Mouse (Mus musculus): ENCODE measurements around the gene Arhgap22. TPM values are rescaled to one million over a fixed set of nuclear protein-coding genes. Genes with fewer than 3 reads are reported as not detected.
A peak's percentile ranks its signal among the peaks of the same experiment; 100 is the strongest.

The Arhgap22 gene
- total and polyA plus RNA-seq, 3 experiments, result 0.11 TPM; not detected in 2

DNA sequence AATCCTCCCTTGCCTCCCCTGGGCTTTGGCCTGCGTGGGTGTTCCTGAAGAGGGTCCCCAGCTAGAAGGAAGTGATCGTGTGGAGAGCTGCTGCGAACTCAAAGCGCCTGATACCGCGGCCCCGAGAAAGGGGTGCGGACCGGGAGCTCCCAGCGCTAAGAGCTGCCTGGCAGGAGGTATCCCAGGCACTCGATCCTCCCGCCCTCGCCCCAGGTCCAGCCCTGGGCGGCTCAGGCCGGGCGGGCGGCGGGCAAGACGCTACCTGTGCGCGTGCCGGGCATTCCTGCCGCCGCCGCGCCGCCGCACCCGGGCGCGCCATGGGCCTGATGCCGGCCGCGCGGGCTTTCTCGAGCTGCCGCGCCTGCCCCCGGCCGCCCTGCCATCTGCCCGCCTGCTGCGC, 137.2 kb downstream of the Arhgap22 start:
- no peak for TF ChIP-seq JUND (IDR thresholded peaks at IDR 0.05; ENCODE audit: low read depth, low read length)
- no peak for TF ChIP-seq GABPA (IDR thresholded peaks at IDR 0.05; ENCODE audit: low read depth, low read length)
- TF ChIP-seq POLR2AphosphoS5 (IDR thresholded peaks at IDR 0.05; ENCODE audit: borderline replicate concordance, low read depth, low read length), result no peak
- no peak for TF ChIP-seq SIN3A (IDR thresholded peaks at IDR 0.05; ENCODE audit: low read length)
- no peak for TF ChIP-seq CTCF (IDR thresholded peaks at IDR 0.05 in 2 of 3, conservative IDR thresholded peaks at IDR 0.05 in 1 of 3; ENCODE audit: control insufficient read depth in 1 of 3, insufficient read depth in 1 of 3, low read depth in 2 of 3, low read length in 3 of 3, poor library complexity in 1 of 3, severe bottlenecking in 1 of 3)
- TF ChIP-seq ZC3H11A (IDR thresholded peaks at IDR 0.05; ENCODE audit: low read depth, low read length), result no peak
- TF ChIP-seq ZMIZ1 (IDR thresholded peaks at IDR 0.05; ENCODE audit: low read depth, low read length), result no peak
- no peak for TF ChIP-seq POLR2A (IDR thresholded peaks at IDR 0.05; ENCODE audit: control insufficient read depth in 1 of 2, insufficient read depth in 1 of 2, low read depth in 1 of 2, low read length in 2 of 2, poor library complexity in 1 of 2)
- no peak for TF ChIP-seq NRF1 (IDR thresholded peaks at IDR 0.05; ENCODE audit: insufficient read depth, low read depth, low read length, poor library complexity, severe bottlenecking)
- TF ChIP-seq BHLHE40 (IDR thresholded peaks at IDR 0.05; ENCODE audit: borderline replicate concordance, low read depth, low read length), result no peak
- no peaks in the 10 kb centered on the region for H3K79me2 ChIP-seq (ENCODE audit: control insufficient read depth, insufficient read depth, low read length, poor library complexity)
- no peaks in the 10 kb centered on the region for H3K27me3 ChIP-seq (ENCODE audit: control insufficient read depth in 1 of 2, insufficient read depth in 2 of 2, low read length in 2 of 2)
- no peak overlapping the region for H3K4me3 ChIP-seq (ENCODE audit: control insufficient read depth in 1 of 2, insufficient read depth in 1 of 2, low read depth in 2 of 2, low read length in 2 of 2)
- no peaks in the 10 kb centered on the region for H3K4me1 ChIP-seq (ENCODE audit: control insufficient read depth in 1 of 2, insufficient read depth in 2 of 2, low read length in 2 of 2)
- no peak overlapping the region for H3K27ac ChIP-seq (ENCODE audit: control insufficient read depth, low read depth, low read length)
- H3K36me3 ChIP-seq (ENCODE audit: control insufficient read depth in 1 of 2, insufficient read depth in 2 of 2, low read length in 2 of 2), result no peaks in the 10 kb centered on the region
- H3K9ac ChIP-seq (ENCODE audit: control insufficient read depth, low read depth, low read length, poor library complexity, severe bottlenecking), result no peak overlapping the region
- H3K9me3 ChIP-seq (replicated peaks; ENCODE audit: insufficient read depth, low read length), result no peaks in the 10 kb centered on the region
- no peak for DNase-seq (ENCODE audit: low read depth, low spot score)

DNA sequence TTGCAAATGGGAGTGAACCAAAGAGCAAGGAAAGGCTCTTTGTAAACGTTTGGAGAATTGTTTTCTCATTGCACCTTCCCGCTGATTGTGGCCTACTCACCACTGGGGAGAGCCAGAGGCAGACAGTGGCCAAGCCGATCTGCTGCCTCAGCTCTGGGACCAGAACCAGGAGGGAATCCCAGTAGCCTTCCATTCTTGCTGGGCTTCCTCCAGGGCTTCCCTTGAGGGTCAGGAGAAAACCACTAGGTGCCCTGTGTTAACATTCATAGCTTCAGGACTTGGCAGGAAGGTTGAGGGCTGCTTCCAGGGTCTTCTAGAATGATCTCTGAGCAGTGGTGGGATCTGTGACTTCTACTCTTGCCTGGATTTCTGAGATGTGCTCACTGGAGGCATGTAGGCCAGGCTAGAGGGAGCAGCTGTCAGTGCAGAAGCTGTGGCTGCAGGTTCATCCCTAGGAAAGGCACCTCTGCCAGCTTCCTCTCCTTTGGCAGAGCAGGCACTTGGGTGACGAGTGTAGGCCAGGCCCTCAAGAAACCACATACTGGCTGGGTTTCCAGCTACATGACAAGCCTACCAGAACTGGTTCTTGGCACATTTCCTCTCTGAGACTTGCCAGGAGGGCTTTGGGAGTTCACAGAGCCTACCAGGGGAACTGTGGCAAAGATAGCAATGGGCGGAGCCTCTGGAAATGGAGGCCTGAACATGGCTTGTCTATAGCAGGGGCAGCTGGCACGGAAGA, 138.3 kb downstream of the Arhgap22 start:
- H3K9me3 ChIP-seq (replicated peaks; ENCODE audit: insufficient read depth, low read length), result no peaks in the 10 kb centered on the region
- no peak overlapping the region for H3K27ac ChIP-seq (ENCODE audit: control insufficient read depth, low read depth, low read length)
- H3K9ac ChIP-seq (ENCODE audit: control insufficient read depth, low read depth, low read length, poor library complexity, severe bottlenecking), result no peak overlapping the region
- TF ChIP-seq USF1 (IDR thresholded peaks at IDR 0.05; ENCODE audit: low read depth, low read length) (no peak), POLR2A (IDR thresholded peaks at IDR 0.05; ENCODE audit: control insufficient read depth in 1 of 2, insufficient read depth in 1 of 2, low read depth in 1 of 2, low read length in 2 of 2, poor library complexity in 1 of 2) (no peak), CHD2 (IDR thresholded peaks at IDR 0.05; ENCODE audit: low read length) (no peak), SIN3A (IDR thresholded peaks at IDR 0.05; ENCODE audit: low read length) (no peak), TAL1 (IDR thresholded peaks at IDR 0.05; ENCODE audit: low read length) (no peak), TCF12 (IDR thresholded peaks at IDR 0.05; ENCODE audit: low read depth, low read length) (no peak), USF2 (IDR thresholded peaks at IDR 0.05; ENCODE audit: borderline replicate concordance in 1 of 2, insufficient read depth in 1 of 2, low read depth in 1 of 2, low read length in 2 of 2) (no peak), ZMIZ1 (IDR thresholded peaks at IDR 0.05; ENCODE audit: low read depth, low read length) (no peak), E2F4 (IDR thresholded peaks at IDR 0.05; ENCODE audit: borderline replicate concordance, low read depth, low read length) (no peak), MXI1 (IDR thresholded peaks at IDR 0.05; ENCODE audit: low read depth, low read length) (no peak), GABPA (IDR thresholded peaks at IDR 0.05; ENCODE audit: low read depth, low read length) (no peak), MAFK (IDR thresholded peaks at IDR 0.05; ENCODE audit: borderline replicate concordance, low read depth, low read length) (no peak), CTCF (IDR thresholded peaks at IDR 0.05 in 2 of 3, conservative IDR thresholded peaks at IDR 0.05 in 1 of 3; ENCODE audit: control insufficient read depth in 1 of 3, insufficient read depth in 1 of 3, low read depth in 2 of 3, low read length in 3 of 3, poor library complexity in 1 of 3, severe bottlenecking in 1 of 3) (no peak), MEF2A (IDR thresholded peaks at IDR 0.05; ENCODE audit: extremely low read depth, insufficient replicate concordance, low read depth, low read length, poor library complexity, severe bottlenecking) (no peak)
- H3K36me3 ChIP-seq (ENCODE audit: control insufficient read depth in 1 of 2, insufficient read depth in 2 of 2, low read length in 2 of 2), result no peaks in the 10 kb centered on the region
- H3K27me3 ChIP-seq (ENCODE audit: control insufficient read depth in 1 of 2, insufficient read depth in 2 of 2, low read length in 2 of 2), result no peaks in the 10 kb centered on the region
- H3K4me1 ChIP-seq (ENCODE audit: control insufficient read depth in 1 of 2, insufficient read depth in 2 of 2, low read length in 2 of 2), result no peaks in the 10 kb centered on the region
- H3K4me3 ChIP-seq (ENCODE audit: control insufficient read depth in 1 of 2, insufficient read depth in 1 of 2, low read depth in 2 of 2, low read length in 2 of 2), result no peak overlapping the region
- peak; percentile 16 for DNase-seq (ENCODE audit: low read depth, low spot score)
- no peaks in the 10 kb centered on the region for H3K79me2 ChIP-seq (ENCODE audit: control insufficient read depth, insufficient read depth, low read length, poor library complexity)

Measured in MEL (cell line).